Mouse (Mus musculus) embryonic fibroblast, embryonic 13.5 days (primary cell): ENCODE results near the gene Rtbdn. TPM values are rescaled to one million over a fixed set of nuclear protein-coding genes. Genes with fewer than 3 reads are reported as not detected.
A peak's percentile ranks its signal among the peaks of the same experiment; 100 is the strongest.

Source experiments
- H3K27ac ChIP-seq: 2 replicates; pipeline ENCODE4 v1.5.1; 2012; ENCODE audit warnings: low read length, control low read depth, inconsistent platforms; ENCODE audit not compliant: insufficient read depth
- H3K4me1 ChIP-seq: 2 replicates; pipeline ENCODE4 v1.6.1; 2011; ENCODE audit warnings: low read length; ENCODE audit not compliant: control insufficient read depth, insufficient read depth
- H3K4me3 ChIP-seq: 2 replicates; pipeline ENCODE4 v1.5.1; 2011; ENCODE audit warnings: mild to moderate bottlenecking, control low read depth, low read length; ENCODE audit not compliant: insufficient read depth
- CTCF ChIP-seq: IDR thresholded peaks from 2 replicates; pipeline ENCODE4 v1.5.1; 2011; ENCODE audit warnings: mild to moderate bottlenecking, control low read depth, low read length, moderate library complexity, borderline replicate concordance; ENCODE audit not compliant: insufficient read depth
- POLR2A ChIP-seq: IDR thresholded peaks from 2 replicates; pipeline ENCODE4 v1.6.1; 2011; ENCODE audit warnings: low read depth, mild to moderate bottlenecking, control low read depth, low read length, moderate library complexity
- polyA plus RNA-seq: library from polyadenylated mRNA; stranded (reverse); fragments of >200 nt; gene quantifications from 2 replicates; pipeline ENCODE4 v1.2.4, GENCODE M21; 2011; ENCODE audit warnings: low read depth; ENCODE audit not compliant: missing spikeins, insufficient read length

Gene Rtbdn
- polyA plus RNA-seq, 1 experiment = not detected

DNA sequence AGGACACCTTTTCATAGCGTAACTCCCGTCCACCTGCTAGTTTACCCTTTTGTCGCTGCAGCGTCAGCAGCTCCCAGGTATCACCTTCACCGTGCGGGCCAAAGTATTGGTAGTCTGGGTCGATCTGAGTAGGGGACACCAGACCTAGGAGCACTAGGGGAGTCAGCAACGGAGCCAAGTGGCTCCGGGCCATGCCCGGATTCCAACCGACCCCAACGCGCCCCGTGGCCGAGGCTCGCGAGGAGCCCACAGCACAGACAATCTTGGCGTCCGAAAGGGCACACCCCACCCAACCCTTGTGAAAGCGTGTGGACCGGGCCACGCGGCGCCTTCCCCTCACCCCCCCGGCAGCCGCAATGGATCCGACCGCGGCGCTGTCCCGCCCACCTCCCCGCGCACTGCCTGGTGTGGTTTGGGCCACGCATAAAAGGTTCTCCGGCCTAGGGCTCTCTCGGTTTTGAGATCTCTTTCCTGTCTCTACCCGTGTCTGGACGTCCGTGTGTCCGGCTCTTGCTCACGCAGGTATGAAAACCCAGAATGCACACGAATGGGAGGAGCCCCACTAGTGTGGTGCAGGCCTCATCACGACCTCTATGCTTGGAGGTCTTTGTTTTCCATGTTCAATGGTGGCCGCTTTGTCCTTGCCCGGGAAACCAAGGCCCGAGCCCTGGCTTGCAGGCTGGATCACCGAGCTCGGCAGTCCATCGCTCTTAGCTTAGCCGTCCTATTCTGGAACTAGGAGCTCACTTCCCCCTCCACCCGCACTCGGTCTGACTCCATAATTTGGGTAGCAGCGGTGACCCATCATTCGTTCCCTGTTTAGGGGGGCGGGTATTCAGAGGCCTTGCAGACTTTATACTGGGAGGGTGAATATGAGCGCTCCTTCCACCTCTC is 22.7 kb downstream of the Rtbdn start, which contains the start of the genes Gm49661, Prdx2 and Rnaseh2a:
Gene Gm49661, minus strand, starts transcription at position 193 of the 894 bp plus-strand sequence.
Gene Prdx2, plus strand, starts transcription at position 347 of the 894 bp plus-strand sequence.
Gene Rnaseh2a, minus strand, starts transcription at position 527 of the 894 bp plus-strand sequence.
- Histone ChIP-seq H3K27ac (peak within 1 kb of the TSS; percentile 64), H3K4me3 (peak within 1 kb of the TSS; percentile 65), H3K4me1 (peaks cover 15% of the 10 kb centered on the region)
- TF ChIP-seq CTCF (no peak), POLR2A (peak; percentile 99)

DNA sequence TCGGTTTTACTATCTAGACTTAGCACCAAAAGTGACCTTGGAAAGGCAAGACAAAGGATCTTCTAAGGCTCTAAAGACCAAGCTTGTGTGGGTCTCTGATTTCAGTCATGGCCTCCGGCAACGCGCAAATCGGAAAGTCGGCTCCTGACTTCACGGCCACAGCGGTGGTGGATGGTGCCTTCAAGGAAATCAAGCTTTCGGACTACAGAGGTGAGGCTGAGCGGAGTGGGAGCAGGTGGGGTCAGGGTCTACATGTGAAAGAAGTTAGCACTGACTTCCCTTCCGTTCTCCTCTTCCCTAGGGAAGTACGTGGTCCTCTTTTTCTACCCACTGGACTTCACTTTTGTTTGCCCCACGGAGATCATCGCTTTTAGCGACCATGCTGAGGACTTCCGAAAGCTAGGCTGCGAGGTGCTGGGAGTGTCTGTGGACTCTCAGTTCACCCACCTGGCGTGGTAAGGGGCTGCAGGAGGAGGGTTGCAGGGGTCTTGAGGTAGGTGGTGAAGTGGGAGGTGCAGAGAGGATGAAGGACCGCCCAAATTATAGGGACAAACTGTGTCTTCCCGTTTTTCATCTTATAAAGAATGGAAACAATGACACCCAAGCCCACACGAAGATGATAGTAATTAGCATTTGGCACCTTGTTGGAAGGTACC is 23.5 kb downstream of the Rtbdn start:
- Histone ChIP-seq H3K4me1 (peaks cover 12% of the 10 kb centered on the region; the same call in 1 of the 2 replicates), H3K4me3 (peak overlapping the region; percentile 65), H3K27ac (peak overlapping the region; percentile 32)
- TF ChIP-seq CTCF (no peak), POLR2A (no peak; the same call in 1 of the 2 replicates)

DNA sequence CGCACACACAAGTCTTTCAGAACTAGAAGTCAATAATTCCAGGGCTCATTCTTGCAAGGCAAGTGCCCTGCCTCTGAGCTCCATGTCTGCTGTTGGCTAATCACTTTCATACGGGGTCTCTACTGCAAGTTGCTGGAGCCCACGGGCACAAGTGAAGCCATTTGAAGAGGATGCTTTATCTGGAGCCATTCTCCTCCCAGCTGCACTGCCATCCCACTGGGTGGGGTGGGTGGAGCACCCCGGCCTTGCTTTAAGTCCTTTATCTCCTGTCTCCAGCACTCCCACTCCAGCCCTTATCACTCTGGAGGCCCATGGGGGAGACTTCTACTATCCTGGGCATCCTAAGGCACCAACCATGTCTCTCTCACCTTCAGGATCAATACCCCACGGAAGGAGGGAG is 24.1 kb downstream of the Rtbdn start:
- TF ChIP-seq CTCF = no peak
- TF ChIP-seq POLR2A = no peak
- no peak overlapping the region for H3K27ac ChIP-seq

DNA sequence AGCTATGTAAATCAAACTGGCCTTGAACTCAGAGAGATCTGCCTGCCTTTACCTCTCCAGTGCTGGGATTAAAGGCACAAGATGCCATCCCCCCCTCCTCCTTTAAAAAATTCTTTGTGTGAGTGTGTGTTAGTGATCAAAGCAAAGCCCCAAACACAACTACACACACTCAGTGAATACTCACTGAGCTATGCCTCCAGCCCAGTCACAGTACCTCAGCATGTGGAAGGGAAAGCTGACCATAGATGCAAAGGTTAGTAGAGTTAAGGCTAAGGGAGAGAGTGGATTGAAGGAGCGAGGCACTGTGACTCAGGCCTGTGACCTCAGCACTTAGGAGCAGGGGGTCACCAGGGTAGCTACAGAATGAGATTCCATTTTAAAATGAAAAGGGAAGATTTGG is 26.3 kb downstream of the Rtbdn start:
- H3K4me3 ChIP-seq = no peak overlapping the region
- H3K27ac ChIP-seq = no peak overlapping the region
- peaks cover 8% of the 10 kb centered on the region; the same call in 1 of the 2 replicates for H3K4me1 ChIP-seq
- TF ChIP-seq POLR2A = no peak
- TF ChIP-seq CTCF = no peak

More for the DNA sequence above, 24.1 kb downstream of the Rtbdn start:
- Histone ChIP-seq H3K4me3 (peak overlapping the region; percentile 65), H3K4me1 (peaks cover 12% of the 10 kb centered on the region; the same call in 1 of the 2 replicates)

DNA sequence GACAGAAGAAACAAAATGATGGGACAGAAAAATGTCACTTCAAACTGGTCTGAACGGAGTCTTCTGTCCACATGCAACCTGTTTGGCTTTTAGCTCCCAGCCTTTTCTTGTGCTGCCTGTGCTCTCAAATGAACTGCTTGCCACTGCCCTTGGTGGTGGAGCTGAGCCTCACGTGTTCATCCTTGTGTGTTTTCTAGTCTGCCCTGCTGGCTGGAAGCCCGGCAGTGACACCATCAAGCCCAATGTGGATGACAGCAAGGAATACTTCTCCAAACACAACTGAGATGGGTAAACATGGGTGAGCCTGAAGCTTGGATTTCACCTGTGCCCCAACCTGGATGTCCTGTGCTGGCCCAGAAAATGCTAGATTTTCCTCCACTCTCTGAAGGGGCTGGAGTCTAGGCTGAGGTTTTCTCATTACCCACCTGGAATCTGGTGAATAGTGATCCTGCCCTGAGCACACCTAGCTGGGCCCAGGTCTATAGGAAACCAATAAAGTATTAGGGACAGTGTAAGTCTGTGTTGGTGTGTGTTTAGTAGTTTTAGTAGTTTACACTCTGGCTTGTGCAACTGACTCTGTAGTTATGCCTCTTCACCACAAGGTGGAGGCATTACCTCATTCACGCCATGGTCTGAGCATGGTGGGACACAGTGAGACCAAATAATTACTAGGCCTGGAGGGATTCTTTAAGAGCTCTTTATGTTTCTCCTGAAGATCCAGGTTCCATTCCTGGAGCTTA is 27.2 kb downstream of the Rtbdn start:
- TF ChIP-seq POLR2A = no peak
- peak; percentile 81; the same call in 1 of the 2 replicates for TF ChIP-seq CTCF
- Histone ChIP-seq H3K27ac (no peak overlapping the region; the same call in 1 of the 2 replicates), H3K4me3 (no peak overlapping the region), H3K4me1 (peaks cover 4% of the 10 kb centered on the region; the same call in 1 of the 2 replicates)

DNA sequence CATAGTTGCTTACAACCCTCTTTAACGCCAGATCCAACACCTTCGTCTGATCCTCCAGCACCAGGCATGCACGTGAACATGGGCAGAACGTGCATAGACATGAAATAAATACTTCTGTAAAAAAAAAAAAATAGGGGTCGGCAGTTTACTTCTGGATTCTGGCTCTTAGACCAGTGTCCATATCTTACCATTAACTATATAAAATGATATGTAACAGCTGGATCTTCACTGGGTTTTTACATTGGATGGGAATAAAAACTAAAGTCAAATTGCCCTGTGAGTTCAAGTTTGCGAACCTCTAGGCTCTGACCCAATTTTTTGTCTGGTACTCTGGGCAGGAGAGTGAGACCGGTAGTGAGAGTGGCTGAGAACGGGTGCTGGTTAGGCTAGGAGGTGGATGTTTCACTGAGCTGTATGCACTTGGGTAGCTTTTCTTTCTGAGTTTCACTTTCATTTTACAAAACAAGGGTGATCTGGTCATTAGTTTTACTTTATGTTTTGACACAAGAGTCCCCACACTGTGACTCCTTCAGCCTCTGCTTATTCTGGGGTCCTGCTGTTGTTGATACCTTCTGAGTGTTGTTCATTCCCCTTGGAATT is 27.9 kb downstream of the Rtbdn start:
- Histone ChIP-seq H3K4me3 (no peak overlapping the region), H3K4me1 (peaks cover 4% of the 10 kb centered on the region; the same call in 1 of the 2 replicates), H3K27ac (peak overlapping the region; percentile 91)
- TF ChIP-seq POLR2A = no peak
- TF ChIP-seq CTCF = no peak

DNA sequence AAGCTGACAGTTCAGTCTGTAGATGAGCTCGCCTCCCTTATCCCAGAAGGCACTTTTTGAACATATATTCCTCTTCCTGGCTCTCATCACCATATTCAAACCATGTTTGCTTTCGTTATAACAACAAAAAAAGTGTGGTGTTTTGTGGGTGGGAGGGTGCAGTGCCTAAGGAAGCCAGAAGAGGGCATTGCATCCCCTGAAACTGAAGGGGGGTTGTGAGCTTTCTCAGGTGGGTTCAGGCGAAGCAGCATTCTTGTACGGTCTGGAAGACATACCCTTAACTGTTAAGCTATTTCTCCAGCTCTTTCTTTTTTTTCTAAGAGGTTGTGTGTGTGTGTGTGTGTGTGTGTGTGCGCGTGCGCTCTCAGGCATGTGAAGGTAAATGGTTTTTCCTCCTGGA is 28.6 kb downstream of the Rtbdn start:
- TF ChIP-seq POLR2A (0 out of 2 replicates have a peak, but pooled peaks have one; percentile 36), CTCF (peak; percentile 58; the same call in 1 of the 2 replicates)
- peak overlapping the region; percentile 31 for H3K4me3 ChIP-seq
- peak overlapping the region; percentile 91 for H3K27ac ChIP-seq

DNA sequence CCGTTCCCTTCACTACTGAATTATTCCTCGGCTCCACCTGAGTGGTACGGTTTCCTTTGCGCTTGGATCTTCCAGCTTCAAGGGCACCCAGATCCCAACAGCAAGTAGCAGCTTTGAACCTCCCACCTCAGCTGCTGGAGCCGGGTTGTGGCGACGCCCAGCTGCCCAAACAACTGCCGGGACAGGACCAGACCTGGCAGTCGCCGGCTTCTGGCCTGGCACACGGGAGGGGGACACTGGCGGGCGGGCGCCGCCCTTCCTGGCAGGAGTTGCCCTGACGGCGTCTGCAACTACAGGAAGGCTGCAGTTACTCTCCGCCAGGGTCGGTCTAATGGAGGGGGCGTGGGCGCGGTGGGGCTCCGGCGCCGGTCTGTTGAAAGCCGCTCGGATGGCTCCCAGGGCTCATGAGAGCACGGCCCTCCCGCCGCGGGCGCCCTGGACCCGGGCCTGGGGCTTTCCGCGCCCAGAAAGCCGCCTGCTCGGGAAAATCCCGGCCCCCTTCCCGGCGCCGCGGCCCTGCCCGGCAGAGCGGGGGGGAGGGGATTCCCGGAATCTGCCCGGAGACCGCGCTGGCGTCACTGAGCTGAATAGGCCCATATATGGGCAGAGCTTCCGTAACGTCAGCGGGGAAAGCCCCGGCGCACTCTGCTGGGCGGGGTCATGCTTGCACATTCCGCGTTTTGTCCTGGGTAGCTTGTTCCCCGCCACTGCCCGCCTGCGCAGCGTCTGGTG is 29.4 kb downstream of the Rtbdn start:
- Histone ChIP-seq H3K4me1 (peaks cover 7% of the 10 kb centered on the region), H3K27ac (peak overlapping the region; percentile 91), H3K4me3 (peak overlapping the region; percentile 88)
- no peak for TF ChIP-seq CTCF
- TF ChIP-seq POLR2A = peak; percentile 90

More for the DNA sequence above, 28.6 kb downstream of the Rtbdn start:
- peaks cover 4% of the 10 kb centered on the region; the same call in 1 of the 2 replicates for H3K4me1 ChIP-seq
